Mouse (Mus musculus): Measurements from ENCODE around the gene Ccn2.
A peak's percentile ranks its signal among the peaks of the same experiment; 100 is the strongest.

The Ccn2 gene

GRCm38 (mm10) chr10:24595250-24596002, at the start of gene Ccn2:
Gene Ccn2, plus strand, starts transcription at chr10:24595442.
- peak; percentile 8 for DNase-seq

GRCm38 (mm10) chr10:24552870-24553269, 42.4 kb upstream of the Ccn2 start:
- no peak for DNase-seq

- no peak for DNase-seq
These were observed 41.2 kb upstream of the Ccn2 start for GRCm38 (mm10) chr10:24554091-24554490.

- no peak for DNase-seq
These were observed 36.9 kb upstream of the Ccn2 start for GRCm38 (mm10) chr10:24558366-24558765.

GRCm38 (mm10) chr10:24569691-24570420, 25.4 kb upstream of the Ccn2 start:
- no peak for DNase-seq

GRCm38 (mm10) chr10:24572044-24572960, 22.9 kb upstream of the Ccn2 start:
- DNase-seq = no peak

- no peak for DNase-seq
These were observed 21.8 kb upstream of the Ccn2 start for GRCm38 (mm10) chr10:24573484-24573883.

GRCm38 (mm10) chr10:24581076-24581475, 14.2 kb upstream of the Ccn2 start:
- no peak for DNase-seq

- no peak for DNase-seq
These were observed 6.4 kb upstream of the Ccn2 start for GRCm38 (mm10) chr10:24588824-24589223.

GRCm38 (mm10) chr10:24589238-24589637, 6.0 kb upstream of the Ccn2 start:
- DNase-seq = no peak

GRCm38 (mm10) chr10:24590546-24590945, 4.7 kb upstream of the Ccn2 start:
- no peak for DNase-seq

GRCm38 (mm10) chr10:24591136-24591535, 4.1 kb upstream of the Ccn2 start:
- peak; percentile 83 for DNase-seq

- peak; percentile 9 for DNase-seq
These were observed 3.5 kb upstream of the Ccn2 start for GRCm38 (mm10) chr10:24591741-24592140.

- DNase-seq = no peak
These were observed 2.9 kb upstream of the Ccn2 start for GRCm38 (mm10) chr10:24592318-24592717.

- DNase-seq = no peak
These were observed 2.3 kb upstream of the Ccn2 start for GRCm38 (mm10) chr10:24592969-24593368.

GRCm38 (mm10) chr10:24593556-24593955, 1.7 kb upstream of the Ccn2 start:
- DNase-seq = no peak

- no peak for DNase-seq
These were observed 994 bp downstream of the Ccn2 start for GRCm38 (mm10) chr10:24596003-24596868.

GRCm38 (mm10) chr10:24596869-24597339, 1.7 kb downstream of the Ccn2 start:
- DNase-seq = no peak

GRCm38 (mm10) chr10:24597789-24598188, 2.5 kb downstream of the Ccn2 start:
- no peak for DNase-seq

GRCm38 (mm10) chr10:24598693-24599092, 3.5 kb downstream of the Ccn2 start:
- no peak for DNase-seq

GRCm38 (mm10) chr10:24599802-24600201, 4.6 kb downstream of the Ccn2 start:
- no peak for DNase-seq

- no peak for DNase-seq
These were observed 7.8 kb downstream of the Ccn2 start for GRCm38 (mm10) chr10:24603035-24603434.
